Mouse (Mus musculus) ES-E14 (cell line): ENCODE measurements around the gene Rbfox1.

Experiments used
- CHD2 ChIP-seq: IDR thresholded peaks from 2 replicates; pipeline ENCODE4 v1.6.1; 2014; ENCODE audit warnings: mild to moderate bottlenecking, low read depth, low read length, inconsistent platforms
- HCFC1 ChIP-seq: IDR thresholded peaks from 2 replicates; pipeline ENCODE4 v1.6.1; 2012; ENCODE audit warnings: low read length, inconsistent platforms, borderline replicate concordance; ENCODE audit not compliant: insufficient read depth
- MAFK ChIP-seq: IDR thresholded peaks from 2 replicates; pipeline ENCODE4 v1.6.1; 2014; ENCODE audit warnings: mild to moderate bottlenecking, low read depth, low read length, inconsistent platforms; ENCODE audit not compliant: insufficient read depth
- ZC3H11A ChIP-seq: IDR thresholded peaks from 2 replicates; pipeline ENCODE4 v1.6.1; 2012; ENCODE audit warnings: low read depth, mild to moderate bottlenecking, inconsistent platforms, low read length, borderline replicate concordance

GRCm38 (mm10) chr16:6242468-6242867 lies 357.3 kb downstream of the Rbfox1 start:
- no peak for TF ChIP-seq HCFC1
- no peak for TF ChIP-seq ZC3H11A
- no peak for TF ChIP-seq CHD2
- no peak for TF ChIP-seq MAFK
